Comparison of ENCODE assay signal across 20 mouse cellular contexts in the genomic region with DNA sequence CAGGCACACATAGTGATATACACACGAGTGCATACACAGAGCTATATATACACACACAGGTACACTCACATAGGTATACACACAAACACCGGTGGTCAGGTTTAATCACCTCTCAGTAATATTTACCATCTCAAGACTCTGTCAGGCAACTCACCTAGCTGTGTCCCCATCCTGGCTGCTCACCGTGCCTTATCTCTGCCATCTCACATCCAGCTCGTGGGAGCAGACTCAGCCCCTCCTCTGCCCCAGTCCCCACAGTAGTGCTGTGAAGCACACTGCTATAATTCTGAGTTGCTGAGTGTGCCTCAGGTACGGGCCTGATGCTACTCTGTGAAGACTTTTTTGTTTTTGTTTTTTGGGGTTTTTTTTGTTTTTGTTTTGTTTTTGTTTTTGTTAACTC. TPM values are rescaled to one million over a fixed set of nuclear protein-coding genes. Genes with fewer than 3 reads are reported as not detected.
DNase-seq lines count a peak whose midpoint lies in the region; ATAC-seq and TF ChIP-seq lines count a peak whose summit lies in the region.
"Had no signal": no experiment of that assay in that cellular context is flagged by ENCODE, and none has a peak within 500 bp of the region (broad histone marks: within the 10 kb centered on the region; RNA-seq: fewer than 3 reads in every experiment).

No protein-coding gene starts in this region.

- no peak overlapping the region for H3K9ac ChIP-seq in kidney, embryonic 15.5 days
- H3K9ac ChIP-seq: embryonic facial prominence, embryonic 12.5 days; forebrain, embryonic 12.5 days; heart, embryonic 12.5 days; hindbrain, embryonic 14.5 days had no signal

- H3K27me3 ChIP-seq in kidney, adult 2 months (replicated peaks; ENCODE audit: control insufficient read depth, insufficient read depth, low read length), result no peaks in the 10 kb centered on the region
- no peaks in the 10 kb centered on the region for H3K27me3 ChIP-seq in kidney, embryonic 15.5 days
- H3K27me3 ChIP-seq: embryonic facial prominence, embryonic 12.5 days; forebrain, embryonic 12.5 days; heart, embryonic 12.5 days had no signal

- no peak overlapping the region for H3K27ac ChIP-seq in kidney, adult 2 months (ENCODE audit: insufficient read depth, low read depth, low read length)
- H3K27ac ChIP-seq in kidney, embryonic 15.5 days, result peak overlapping the region; percentile 74
- H3K27ac ChIP-seq: embryonic facial prominence, embryonic 12.5 days; forebrain, embryonic 12.5 days; heart, adult 2 months; hindbrain, embryonic 10.5 days; hindbrain, embryonic 14.5 days had no signal

- peak; percentile 21 for DNase-seq in kidney, adult 18-20 months
- DNase-seq in kidney, adult 2 months, result peak; percentile 43
- peak; percentile 24 to 73 for DNase-seq in kidney, postnatal 25 days
- no peak for DNase-seq in natural killer cell, adult 2 months (ENCODE audit: low spot score in 2 of 2)
- DNase-seq in adrenal gland, postnatal 4 days (ENCODE audit: low spot score in 2 of 2), result no peak
- DNase-seq in left cerebral cortex, adult 8-10 months (ENCODE audit: low spot score in 2 of 2), result no peak
- DNase-seq: adrenal gland, adult 8-10 months; adrenal gland, postnatal 36 days; cerebellum, adult 11 months; cerebellum, adult 8-10 months; cerebellum, postnatal 14 days; gastrocnemius, postnatal 14 days; heart, adult 2 months had no signal

- no peak overlapping the region for H3K4me3 ChIP-seq in kidney, adult 2 months (ENCODE audit: insufficient read depth, low read depth, low read length)
- no peak overlapping the region for H3K4me3 ChIP-seq in kidney, embryonic 15.5 days (replicated peaks)
- H3K4me3 ChIP-seq: embryonic facial prominence, embryonic 12.5 days; forebrain, embryonic 12.5 days; heart, adult 2 months; heart, embryonic 12.5 days; hindbrain, embryonic 10.5 days had no signal

- no peaks in the 10 kb centered on the region for H3K36me3 ChIP-seq in kidney, adult 2 months (ENCODE audit: control insufficient read depth, insufficient read depth, low read length)
- peaks cover 8% of the 10 kb centered on the region; the same call in 1 of the 2 replicates for H3K36me3 ChIP-seq in kidney, embryonic 15.5 days
- H3K36me3 ChIP-seq: embryonic facial prominence, embryonic 12.5 days had no signal

- H3K4me2 ChIP-seq in kidney, embryonic 15.5 days, result no peak overlapping the region
- H3K4me2 ChIP-seq: embryonic facial prominence, embryonic 12.5 days; forebrain, embryonic 12.5 days; heart, embryonic 12.5 days; hindbrain, embryonic 14.5 days had no signal

- TF ChIP-seq POLR2A in kidney, adult 2 months (IDR thresholded peaks at IDR 0.05; ENCODE audit: low read depth, low read length), result no peak

- no peak for TF ChIP-seq CTCF in kidney, adult 2 months (conservative IDR thresholded peaks at IDR 0.05; ENCODE audit: insufficient read depth, insufficient read length, low read depth, low read length)

- WGBS in kidney, adult 2 months, result 73% methylated on average over 5 of the region's 5 CpGs
- 63% methylated on average over 5 of the region's 5 CpGs for WGBS in kidney, embryonic 15.5 days

- ATAC-seq in kidney, embryonic 15.5 days (replicated peaks; ENCODE audit: low FRiP score), result peak; percentile 69
- ATAC-seq: forebrain, embryonic 16.5 days had no signal

- H3K9me3 ChIP-seq in kidney, embryonic 15.5 days (replicated peaks), result no peaks in the 10 kb centered on the region
- H3K9me3 ChIP-seq: embryonic facial prominence, embryonic 12.5 days; forebrain, embryonic 12.5 days; heart, embryonic 12.5 days; hindbrain, embryonic 10.5 days had no signal

- no peaks in the 10 kb centered on the region for H3K4me1 ChIP-seq in kidney, adult 2 months (ENCODE audit: control insufficient read depth, insufficient read depth, low read length)
- H3K4me1 ChIP-seq in kidney, embryonic 15.5 days, result peaks cover 16% of the 10 kb centered on the region
- H3K4me1 ChIP-seq: embryonic facial prominence, embryonic 12.5 days; forebrain, embryonic 12.5 days had no signal

RNA-seq across cellular contexts. Expression of a gene that starts 55.5 kb away (rescaled TPM):
- 5.3 and 6.4 TPM in 2 replicates for polyA plus RNA-seq in kidney, adult 2 months (2012; rRNA removed)
- 33.1 and 33.8 TPM in 2 replicates for polyA plus RNA-seq in kidney, embryonic 15.5 days (2015; fragmentation: Nextera tagmentation; extraction: Ambion mirVana)
- 10 to 100 TPM; 38.9 to 40.2 TPM for total RNA-seq in adrenal gland, postnatal 4 days (2021)
- 10 to 100 TPM; 27.7 to 34.8 (median 29.4) TPM for total RNA-seq in left cerebral cortex, adult 8-10 months (2022)

Comparison
In these comparisons a context has a peak if more than half of its experiments do, and no peak if none do; other contexts are left out.
1. DNase-seq: peak in kidney, adult 18-20 months (single experiment), kidney, adult 2 months (single experiment) and kidney, postnatal 25 days (2 of 2); none in natural killer cell, adult 2 months (0 of 2), adrenal gland, postnatal 4 days (0 of 2) and left cerebral cortex, adult 8-10 months (0 of 2).